10 mouse cellular contexts compared by ENCODE assay signal in the genomic region with DNA sequence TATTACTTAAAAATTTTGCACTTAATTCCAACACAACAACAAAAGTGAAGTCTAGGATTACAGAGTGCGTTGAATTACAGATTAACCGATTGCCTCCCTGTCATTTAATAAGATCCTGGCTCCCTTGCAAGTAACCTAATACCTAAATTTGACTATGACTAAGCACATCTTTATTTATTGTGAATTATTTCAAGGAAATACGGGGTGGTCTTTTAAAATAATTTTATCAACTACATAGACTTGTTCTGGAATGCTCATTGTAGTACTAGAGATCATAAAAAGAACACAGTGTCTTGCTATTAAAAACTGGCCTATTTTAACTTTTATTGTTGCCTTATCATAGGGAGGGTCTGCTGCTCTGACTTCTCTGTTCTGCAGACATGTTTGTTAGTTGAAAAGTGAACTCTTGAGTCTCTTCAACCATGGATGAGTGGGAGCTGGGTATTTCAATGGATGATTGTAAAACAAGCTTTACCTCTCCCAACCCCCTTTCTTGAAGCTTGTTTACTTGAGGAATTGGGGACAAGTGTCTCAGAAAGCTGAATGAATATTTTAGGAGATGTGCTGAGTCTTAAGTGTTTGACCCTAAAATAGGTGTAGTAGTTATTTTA. TPM values are rescaled to one million over a fixed set of nuclear protein-coding genes. Genes with fewer than 3 reads are reported as not detected.
DNase-seq lines count a peak whose midpoint lies in the region; ATAC-seq and TF ChIP-seq lines count a peak whose summit lies in the region.
"Had no signal": no experiment of that assay in that cellular context is flagged by ENCODE, and none has a peak within 500 bp of the region (broad histone marks: within the 10 kb centered on the region; RNA-seq: fewer than 3 reads in every experiment).

No protein-coding gene starts in this region.

- no peak for TF ChIP-seq CTCF in embryonic fibroblast, embryonic 13.5 days (IDR thresholded peaks at IDR 0.05; ENCODE audit: borderline replicate concordance, insufficient read depth, low read length)

- H3K27me3 ChIP-seq in lung, embryonic 15.5 days, result no peaks in the 10 kb centered on the region
- no peaks in the 10 kb centered on the region for H3K27me3 ChIP-seq in limb, embryonic 12.5 days
- H3K27me3 ChIP-seq in stomach, embryonic 15.5 days (replicated peaks), result no peaks in the 10 kb centered on the region

- no peaks in the 10 kb centered on the region for H3K9me3 ChIP-seq in lung, embryonic 15.5 days
- no peaks in the 10 kb centered on the region for H3K9me3 ChIP-seq in limb, embryonic 12.5 days
- no peaks in the 10 kb centered on the region for H3K9me3 ChIP-seq in stomach, embryonic 15.5 days

- intact Hi-C loops in left cerebral cortex, postnatal 4 days (cut with DNase I), result no loop called here

- peaks cover 24% of the 10 kb centered on the region for H3K4me1 ChIP-seq in lung, embryonic 15.5 days
- H3K4me1 ChIP-seq in embryonic fibroblast, embryonic 13.5 days (ENCODE audit: control insufficient read depth, insufficient read depth, low read length), result 0 out of 2 replicates have a peak, but pooled peaks cover 1% of the 10 kb centered on the region
- peaks cover 16% of the 10 kb centered on the region for H3K4me1 ChIP-seq in limb, embryonic 12.5 days (replicated peaks)
- H3K4me1 ChIP-seq in stomach, embryonic 15.5 days, result 0 out of 2 replicates have a peak, but pooled peaks cover 7% of the 10 kb centered on the region

- H3K36me3 ChIP-seq in lung, embryonic 15.5 days, result peaks cover 23% of the 10 kb centered on the region
- H3K36me3 ChIP-seq in limb, embryonic 12.5 days, result peaks cover 22% of the 10 kb centered on the region
- peaks cover 10% of the 10 kb centered on the region; the same call in 1 of the 2 replicates for H3K36me3 ChIP-seq in stomach, embryonic 15.5 days

- 14% methylated on average over 3 of the region's 3 CpGs for WGBS in lung, embryonic 15.5 days
- WGBS in limb, embryonic 12.5 days, result 30% methylated on average over 3 of the region's 3 CpGs
- WGBS in stomach, embryonic 15.5 days, result 11% methylated on average over 3 of the region's 3 CpGs

- ATAC-seq in lung, embryonic 15.5 days (ENCODE audit: borderline replicate concordance, extremely low read depth, low FRiP score, low TSS enrichment), result no peak
- ATAC-seq in limb, embryonic 12.5 days (ENCODE audit: insufficient number of reproducible peaks, insufficient read depth, low FRiP score, low TSS enrichment, low read depth), result no peak
- no peak for ATAC-seq in stomach, embryonic 15.5 days (ENCODE audit: insufficient read depth, low FRiP score, low read depth)
- no peak for ATAC-seq in granulocyte monocyte progenitor cell, adult 5-6 weeks (replicated peaks; ENCODE audit: poor library complexity, severe bottlenecking)

- peak overlapping the region; percentile 99 for H3K9ac ChIP-seq in lung, embryonic 15.5 days
- H3K9ac ChIP-seq in limb, embryonic 12.5 days (replicated peaks), result peak overlapping the region; percentile 97
- no peak overlapping the region for H3K9ac ChIP-seq in stomach, embryonic 15.5 days

- peak overlapping the region; percentile 91 for H3K4me3 ChIP-seq in lung, embryonic 15.5 days
- peak overlapping the region; percentile 45 for H3K4me3 ChIP-seq in embryonic fibroblast, embryonic 13.5 days (ENCODE audit: insufficient read depth, low read length)
- H3K4me3 ChIP-seq in limb, embryonic 12.5 days (replicated peaks), result peak overlapping the region; percentile 95
- peak overlapping the region; percentile 81 for H3K4me3 ChIP-seq in stomach, embryonic 15.5 days (replicated peaks)

- no peak for TF ChIP-seq POLR2A in embryonic fibroblast, embryonic 13.5 days (IDR thresholded peaks at IDR 0.05; ENCODE audit: low read depth, low read length)

- DNase-seq in lung, postnatal 4 days, result no peak
- DNase-seq in left cerebral cortex, postnatal 4 days, result no peak
- DNase-seq: adrenal gland, postnatal 14 days; kidney, postnatal 36 days; right cerebral cortex, postnatal 14 days had no signal

- peak overlapping the region; percentile 58 for H3K4me2 ChIP-seq in lung, embryonic 15.5 days
- peak overlapping the region; percentile 84 for H3K4me2 ChIP-seq in limb, embryonic 12.5 days
- peak overlapping the region; percentile 48 for H3K4me2 ChIP-seq in stomach, embryonic 15.5 days

- no peak overlapping the region for H3K27ac ChIP-seq in lung, embryonic 15.5 days
- H3K27ac ChIP-seq in embryonic fibroblast, embryonic 13.5 days (ENCODE audit: insufficient read depth, low read length), result no peak overlapping the region
- H3K27ac ChIP-seq in limb, embryonic 12.5 days, result no peak overlapping the region
- H3K27ac ChIP-seq in stomach, embryonic 15.5 days, result no peak overlapping the region

RNA-seq across cellular contexts. Expression of a gene that starts 1.4 kb away (rescaled TPM):
- 809 and 814 TPM in 2 replicates for polyA plus RNA-seq in lung, embryonic 15.5 days (2015; fragmentation: Nextera tagmentation; extraction: Ambion mirVana)
- polyA plus RNA-seq in embryonic fibroblast, embryonic 13.5 days (2011; ENCODE audit: insufficient read length, low read depth, missing spikeins), result 311 TPM in 2 replicates
- 871 and 976 TPM in 2 replicates for polyA plus RNA-seq in limb, embryonic 12.5 days (2016; fragmentation: Nextera tagmentation; extraction: Ambion mirVana)
- polyA plus RNA-seq in stomach, embryonic 15.5 days (2015; fragmentation: Nextera tagmentation; extraction: Ambion mirVana), result 657 and 713 TPM in 2 replicates
- 180 and 196 TPM in 2 replicates for total RNA-seq in granulocyte monocyte progenitor cell, adult 5-6 weeks (2014; fragmentation: Nextera tagmentation)
- total RNA-seq in granulocyte monocyte progenitor cell, adult 5-6 weeks (2017), result 242 and 266 TPM in 2 replicates
- total RNA-seq in left cerebral cortex, postnatal 4 days (2021), result 100 to 1,000 TPM; 474 to 484 TPM

RNA-seq across cellular contexts. Expression of a gene that starts 19.4 kb away (rescaled TPM):
- polyA plus RNA-seq in lung, embryonic 15.5 days (2015; fragmentation: Nextera tagmentation; extraction: Ambion mirVana), result not detected in 2 replicates
- polyA plus RNA-seq in embryonic fibroblast, embryonic 13.5 days (2011; ENCODE audit: insufficient read length, low read depth, missing spikeins), result not detected in 2 replicates
- not detected in 2 replicates for polyA plus RNA-seq in limb, embryonic 12.5 days (2016; fragmentation: Nextera tagmentation; extraction: Ambion mirVana)
- not detected in 2 replicates for polyA plus RNA-seq in stomach, embryonic 15.5 days (2015; fragmentation: Nextera tagmentation; extraction: Ambion mirVana)
- total RNA-seq in granulocyte monocyte progenitor cell, adult 5-6 weeks (2014; fragmentation: Nextera tagmentation), result not detected in 2 replicates
- total RNA-seq in granulocyte monocyte progenitor cell, adult 5-6 weeks (2017), result not detected in 2 replicates
- not detected for total RNA-seq in left cerebral cortex, postnatal 4 days (2021)
- total RNA-seq: adrenal gland, postnatal 14 days had no signal

RNA-seq across cellular contexts. Expression of a gene that starts 49.7 kb away (rescaled TPM):
- 41.4 and 52.6 TPM in 2 replicates for polyA plus RNA-seq in lung, embryonic 15.5 days (2015; fragmentation: Nextera tagmentation; extraction: Ambion mirVana)
- 2.1 and 2.4 TPM in 2 replicates for polyA plus RNA-seq in embryonic fibroblast, embryonic 13.5 days (2011; ENCODE audit: insufficient read length, low read depth, missing spikeins)
- 12.6 and 13.7 TPM in 2 replicates for polyA plus RNA-seq in limb, embryonic 12.5 days (2016; fragmentation: Nextera tagmentation; extraction: Ambion mirVana)
- polyA plus RNA-seq in stomach, embryonic 15.5 days (2015; fragmentation: Nextera tagmentation; extraction: Ambion mirVana), result 7.5 and 7.6 TPM in 2 replicates
- 1.4 TPM in 1 of 2 replicates, not detected in the other for total RNA-seq in granulocyte monocyte progenitor cell, adult 5-6 weeks (2014; fragmentation: Nextera tagmentation)
- 0.30 and 0.82 TPM in 2 replicates for total RNA-seq in granulocyte monocyte progenitor cell, adult 5-6 weeks (2017)
- 1 to 10 TPM; 6.9 to 7.3 TPM for total RNA-seq in left cerebral cortex, postnatal 4 days (2021)

Comparison
In these comparisons a context has a peak if more than half of its experiments do, and no peak if none do; other contexts are left out.
1. H3K4me3 ChIP-seq: peak in every context shown above with its lines; median percentile 95 in limb, embryonic 12.5 days; 91 in lung, embryonic 15.5 days; 81 in stomach, embryonic 15.5 days; 45 in embryonic fibroblast, embryonic 13.5 days.